Mouse (Mus musculus): ENCODE measurements around the gene Cilp.

GRCm38 (mm10) chr9:65255906-65256600 is 8.9 kb upstream of the Cilp start:
- no peak for TF ChIP-seq POLR2A (IDR thresholded peaks at IDR 0.05; ENCODE audit: extremely low read depth, insufficient read depth, low read length)
- TF ChIP-seq CTCF (IDR thresholded peaks at IDR 0.05; ENCODE audit: low read depth, low read length), result no peak
